Mouse (Mus musculus): ENCODE measurements around the gene Hist1h3i. TPM values are rescaled to one million over a fixed set of nuclear protein-coding genes. Genes with fewer than 3 reads are reported as not detected.
"Not testable (repeated sequence)": the region's sequence is repeated elsewhere in the genome, so short reads cannot be mapped to it uniquely, and the experiment has no call there.

Gene Hist1h3i
- 1.9 and 4.9 TPM in 2 replicates for polyA plus RNA-seq (2012; rRNA removed)

- H3K27ac ChIP-seq (ENCODE audit: insufficient read depth, low read length) = peak within 1 kb of the TSS; percentile 40; the same call in 1 of the 2 replicates
- no peaks in the 10 kb centered on the region for H3K27me3 ChIP-seq (ENCODE audit: control insufficient read depth, insufficient read depth, low read length)
- DNase-seq = peak; percentile 69 to 88
- WGBS = under 1% methylated on average over 15 of the region's 20 CpGs
- peak within 1 kb of the TSS; percentile 50 for H3K4me3 ChIP-seq (replicated peaks; ENCODE audit: insufficient read depth, low read depth, low read length)
- TF ChIP-seq CTCF (IDR thresholded peaks at IDR 0.05; ENCODE audit: borderline replicate concordance, insufficient read depth, low read depth, low read length) (no peak), POLR2A (IDR thresholded peaks at IDR 0.05; ENCODE audit: borderline replicate concordance, insufficient read depth, low read length) (peak; percentile 37; the same call in 1 of the 2 replicates)
- no peaks in the 10 kb centered on the region; the same call in 1 of the 2 replicates for H3K4me1 ChIP-seq (ENCODE audit: control insufficient read depth, insufficient read depth, low read length)
These were observed at the start of gene Hist1h3i for GRCm38 (mm10) chr13:21783255-21783617. Gene Hist1h3i, minus strand, starts transcription at chr13:21783370.

- H3K4me1 ChIP-seq (ENCODE audit: control insufficient read depth, insufficient read depth, low read length); H3K27me3 ChIP-seq (ENCODE audit: control insufficient read depth, insufficient read depth, low read length); H3K27ac ChIP-seq (ENCODE audit: insufficient read depth, low read length); H3K4me3 ChIP-seq (replicated peaks; ENCODE audit: insufficient read depth, low read depth, low read length): not testable (repeated sequence)
- TF ChIP-seq POLR2A (IDR thresholded peaks at IDR 0.05; ENCODE audit: borderline replicate concordance, insufficient read depth, low read length) = peak; percentile 28; the same call in 1 of the 2 replicates
- WGBS = under 1% methylated on average over 24 of the region's 58 CpGs
- peak; percentile 57 to 58 for DNase-seq
These were observed 48.5 kb upstream of the Hist1h3i start, which contains the start of gene Hist1h4n for GRCm38 (mm10) chr13:21831418-21832394. Gene Hist1h4n, minus strand, starts transcription at chr13:21832196.

GRCm38 (mm10) chr13:21830344-21830743 lies 47.2 kb upstream of the Hist1h3i start:
- Histone ChIP-seq H3K4me1 (ENCODE audit: control insufficient read depth, insufficient read depth, low read length) (no peaks in the 10 kb centered on the region), H3K27ac (ENCODE audit: insufficient read depth, low read length) (no peak overlapping the region), H3K4me3 (replicated peaks; ENCODE audit: insufficient read depth, low read depth, low read length) (no peak overlapping the region), H3K27me3 (ENCODE audit: control insufficient read depth, insufficient read depth, low read length) (no peaks in the 10 kb centered on the region)
- DNase-seq = no peak
- WGBS = 93% methylated on average over 10 of the region's 10 CpGs
- TF ChIP-seq POLR2A (IDR thresholded peaks at IDR 0.05; ENCODE audit: borderline replicate concordance, insufficient read depth, low read length) (no peak), CTCF (IDR thresholded peaks at IDR 0.05; ENCODE audit: borderline replicate concordance, insufficient read depth, low read depth, low read length) (no peak)

- Histone ChIP-seq H3K4me3 (replicated peaks; ENCODE audit: insufficient read depth, low read depth, low read length) (no peak overlapping the region), H3K27me3 (ENCODE audit: control insufficient read depth, insufficient read depth, low read length) (no peaks in the 10 kb centered on the region), H3K4me1 (ENCODE audit: control insufficient read depth, insufficient read depth, low read length) (no peaks in the 10 kb centered on the region), H3K27ac (ENCODE audit: insufficient read depth, low read length) (no peak overlapping the region)
- no peak for TF ChIP-seq CTCF (IDR thresholded peaks at IDR 0.05; ENCODE audit: borderline replicate concordance, insufficient read depth, low read depth, low read length)
- no peak for TF ChIP-seq POLR2A (IDR thresholded peaks at IDR 0.05; ENCODE audit: borderline replicate concordance, insufficient read depth, low read length)
- WGBS = 91% methylated on average over 3 of the region's 3 CpGs
- DNase-seq = no peak
These were observed 45.3 kb upstream of the Hist1h3i start for GRCm38 (mm10) chr13:21828511-21828910.

GRCm38 (mm10) chr13:21820082-21820890 lies 37.1 kb upstream of the Hist1h3i start:
- H3K27me3 ChIP-seq (ENCODE audit: control insufficient read depth, insufficient read depth, low read length); H3K27ac ChIP-seq (ENCODE audit: insufficient read depth, low read length); DNase-seq; H3K4me3 ChIP-seq (replicated peaks; ENCODE audit: insufficient read depth, low read depth, low read length); H3K4me1 ChIP-seq (ENCODE audit: control insufficient read depth, insufficient read depth, low read length): not testable (repeated sequence)
- WGBS = 49% methylated on average over 7 of the region's 16 CpGs

- H3K27ac ChIP-seq (ENCODE audit: insufficient read depth, low read length); H3K4me3 ChIP-seq (replicated peaks; ENCODE audit: insufficient read depth, low read depth, low read length); H3K27me3 ChIP-seq (ENCODE audit: control insufficient read depth, insufficient read depth, low read length); H3K4me1 ChIP-seq (ENCODE audit: control insufficient read depth, insufficient read depth, low read length); DNase-seq: not testable (repeated sequence)
- WGBS = under 1% methylated on average over 14 of the region's 14 CpGs
These were observed 28.9 kb upstream of the Hist1h3i start for GRCm38 (mm10) chr13:21812092-21812491.

GRCm38 (mm10) chr13:21811539-21811938 lies 28.4 kb upstream of the Hist1h3i start, which contains the start of gene Hist1h4m:
Gene Hist1h4m, plus strand, starts transcription at chr13:21811746.
- H3K27me3 ChIP-seq (ENCODE audit: control insufficient read depth, insufficient read depth, low read length); H3K4me3 ChIP-seq (replicated peaks; ENCODE audit: insufficient read depth, low read depth, low read length); H3K4me1 ChIP-seq (ENCODE audit: control insufficient read depth, insufficient read depth, low read length); H3K27ac ChIP-seq (ENCODE audit: insufficient read depth, low read length): not testable (repeated sequence)
- no CpG with 5 or more reads among the region's 24 CpGs for WGBS
- peak; percentile 60 to 62 for DNase-seq

GRCm38 (mm10) chr13:21811074-21811473 lies 27.9 kb upstream of the Hist1h3i start:
- not testable (repeated sequence) for H3K4me1 ChIP-seq (ENCODE audit: control insufficient read depth, insufficient read depth, low read length); H3K27ac ChIP-seq (ENCODE audit: insufficient read depth, low read length); DNase-seq; H3K27me3 ChIP-seq (ENCODE audit: control insufficient read depth, insufficient read depth, low read length); H3K4me3 ChIP-seq (replicated peaks; ENCODE audit: insufficient read depth, low read depth, low read length)
- WGBS = no CpG with 5 or more reads among the region's 8 CpGs

- H3K27me3 ChIP-seq (ENCODE audit: control insufficient read depth, insufficient read depth, low read length) = not testable (repeated sequence)
These were observed 26.9 kb upstream of the Hist1h3i start, which contains the start of the genes Hist1h2bq and Hist1h2ao for GRCm38 (mm10) chr13:21810073-21810472. Gene Hist1h2bq, minus strand, starts transcription at chr13:21810197. Gene Hist1h2ao, plus strand, starts transcription at chr13:21810465.

GRCm38 (mm10) chr13:21803058-21803457 lies 19.9 kb upstream of the Hist1h3i start:
- not testable (repeated sequence) for H3K27me3 ChIP-seq (ENCODE audit: control insufficient read depth, insufficient read depth, low read length); H3K4me3 ChIP-seq (replicated peaks; ENCODE audit: insufficient read depth, low read depth, low read length); H3K4me1 ChIP-seq (ENCODE audit: control insufficient read depth, insufficient read depth, low read length); DNase-seq; H3K27ac ChIP-seq (ENCODE audit: insufficient read depth, low read length)
- no CpG with 5 or more reads among the region's 4 CpGs for WGBS

More at GRCm38 (mm10) chr13:21810073-21810472, 26.9 kb upstream of the Hist1h3i start, which contains the start of the genes Hist1h2bq and Hist1h2ao:
- WGBS = no CpG with 5 or more reads among the region's 23 CpGs
- H3K27ac ChIP-seq (ENCODE audit: insufficient read depth, low read length); H3K4me1 ChIP-seq (ENCODE audit: control insufficient read depth, insufficient read depth, low read length); DNase-seq; H3K4me3 ChIP-seq (replicated peaks; ENCODE audit: insufficient read depth, low read depth, low read length): not testable (repeated sequence)

- H3K27me3 ChIP-seq (ENCODE audit: control insufficient read depth, insufficient read depth, low read length); H3K27ac ChIP-seq (ENCODE audit: insufficient read depth, low read length); H3K4me1 ChIP-seq (ENCODE audit: control insufficient read depth, insufficient read depth, low read length); DNase-seq; H3K4me3 ChIP-seq (replicated peaks; ENCODE audit: insufficient read depth, low read depth, low read length): not testable (repeated sequence)
These were observed 14.0 kb upstream of the Hist1h3i start for GRCm38 (mm10) chr13:21797163-21797562.

Data from cerebellum, adult 2 months (tissue).